Mouse (Mus musculus) embryonic facial prominence, embryonic 11.5 days (tissue): ENCODE data around the gene Gpr37l1. TPM values are rescaled to one million over a fixed set of nuclear protein-coding genes. Genes with fewer than 3 reads are reported as not detected.
"Not testable (repeated sequence)": the region's sequence is repeated elsewhere in the genome, so short reads cannot be mapped to it uniquely, and the experiment has no call there.

Experiments
- ATAC-seq: fragments of 200-750 bp; cut with Nextera tagmentation; replicated peaks from 2 replicates; pipeline ENCODE4 v1.8.0; 2017; ENCODE audit warnings: low read depth; ENCODE audit not compliant: insufficient number of reproducible peaks, low FRiP score, low TSS enrichment
- DNase-seq: peaks from one replicate; pipeline ENCODE4 v3.0.0-alpha.2; 2015; ENCODE audit warnings: low spot score
- H3K27ac ChIP-seq: fragments of 300-500 bp; sonication (generic); replicated peaks from 2 replicates; pipeline ENCODE4 v1.5.1; 2014; ENCODE audit warnings: mild to moderate bottlenecking, low read depth, low read length, control low read depth
- H3K27me3 ChIP-seq: fragments of 300-500 bp; sonication (generic); 2 replicates; pipeline ENCODE4 v1.6.1; 2014; ENCODE audit warnings: mild to moderate bottlenecking, low read length, moderate library complexity, mixed read lengths; ENCODE audit not compliant: control insufficient read depth, insufficient read depth
- H3K36me3 ChIP-seq: fragments of 300-500 bp; sonication (generic); replicated peaks from 2 replicates; pipeline ENCODE4 v1.6.1; 2014; ENCODE audit warnings: low read depth, mild to moderate bottlenecking, low read length, moderate library complexity, mixed read lengths; ENCODE audit not compliant: control insufficient read depth, insufficient read depth
- H3K4me1 ChIP-seq: fragments of 300-500 bp; sonication (generic); 2 replicates; pipeline ENCODE4 v1.6.1; 2014; ENCODE audit warnings: low read length, mixed read lengths; ENCODE audit not compliant: control insufficient read depth, insufficient read depth
- H3K4me2 ChIP-seq: fragments of 300-500 bp; sonication (generic); 2 replicates; pipeline ENCODE4 v1.6.1; 2014; ENCODE audit warnings: low read depth, mild to moderate bottlenecking, control low read depth, low read length, moderate library complexity
- H3K4me3 ChIP-seq: fragments of 300-500 bp; sonication (generic); 2 replicates; pipeline ENCODE4 v1.5.1; 2014; ENCODE audit warnings: low read depth, low read length, control low read depth
- H3K9ac ChIP-seq: fragments of 300-500 bp; sonication (generic); replicated peaks from 2 replicates; pipeline ENCODE4 v1.6.1; 2014; ENCODE audit warnings: mild to moderate bottlenecking, control low read depth, low read length
- H3K9me3 ChIP-seq: fragments of 300-500 bp; sonication (generic); replicated peaks from 2 replicates; pipeline ENCODE4 v1.6.1; 2016; ENCODE audit warnings: mild to moderate bottlenecking, low read length, inconsistent platforms, mixed read lengths; ENCODE audit not compliant: control insufficient read depth
- WGBS: fragments of 180-500 bp; shearing (Covaris S2); extraction: QIAGEN DNeasy Blood & Tissue Kit; methylation state at CpG from one replicate; pipeline ENCODE4 v1.1.7; 2014; 5-methylcytosine and 5-hydroxymethylcytosine counted together
- polyA plus RNA-seq: library from polyadenylated mRNA; unstranded; fragments of >200 nt; fragmentation: Nextera tagmentation; extraction: Ambion mirVana; gene quantifications from 2 replicates; pipeline ENCODE4 v1.2.1, GENCODE M21; 2014

Gpr37l1 gene
- polyA plus RNA-seq, 1 experiment from 2014 or later: not detected

GRCm38 (mm10) chr1:135200400-135200799, 32.9 kb upstream of the Gpr37l1 start:
- H3K27ac ChIP-seq: no peak overlapping the region
- no peak overlapping the region for H3K4me3 ChIP-seq
- H3K36me3 ChIP-seq: no peaks in the 10 kb centered on the region
- no peak for ATAC-seq
- no peaks in the 10 kb centered on the region for H3K9me3 ChIP-seq
- WGBS: 83% methylated on average over 4 of the region's 4 CpGs
- no peak overlapping the region for H3K4me2 ChIP-seq
- H3K27me3 ChIP-seq: no peaks in the 10 kb centered on the region
- H3K4me1 ChIP-seq: peaks cover 10% of the 10 kb centered on the region
- no peak overlapping the region for H3K9ac ChIP-seq
- DNase-seq: no peak

- Histone ChIP-seq H3K27me3 (no peaks in the 10 kb centered on the region), H3K9me3 (no peaks in the 10 kb centered on the region), H3K4me3 (0 out of 2 replicates have a peak overlapping the region, but pooled peaks have one; percentile 4), H3K9ac (peak overlapping the region; percentile 51), H3K4me2 (peak overlapping the region; percentile 35), H3K36me3 (no peaks in the 10 kb centered on the region), H3K4me1 (peaks cover 10% of the 10 kb centered on the region), H3K27ac (peak overlapping the region; percentile 32; the same call in 1 of the 2 replicates)
- peak; percentile 84 for ATAC-seq
- DNase-seq: peak; percentile 74
- 4% methylated on average over 21 of the region's 21 CpGs for WGBS
These were observed 31.7 kb upstream of the Gpr37l1 start for GRCm38 (mm10) chr1:135199014-135199819.

- 19% methylated on average over 5 of the region's 5 CpGs for WGBS
- no peak overlapping the region; the same call in 1 of the 2 replicates for H3K4me2 ChIP-seq
- ATAC-seq (no peak), DNase-seq (no peak)
- H3K9me3 ChIP-seq: no peaks in the 10 kb centered on the region
- H3K4me1 ChIP-seq: peaks cover 10% of the 10 kb centered on the region
- no peak overlapping the region for H3K9ac ChIP-seq
- H3K27me3 ChIP-seq: no peaks in the 10 kb centered on the region
- no peak overlapping the region for H3K27ac ChIP-seq
- H3K4me3 ChIP-seq: no peak overlapping the region
- no peaks in the 10 kb centered on the region for H3K36me3 ChIP-seq
These were observed 30.9 kb upstream of the Gpr37l1 start for GRCm38 (mm10) chr1:135198412-135198811.

GRCm38 (mm10) chr1:135195907-135196440, 28.5 kb upstream of the Gpr37l1 start:
- 87% methylated on average over 6 of the region's 6 CpGs for WGBS
- Histone ChIP-seq H3K27me3 (no peaks in the 10 kb centered on the region), H3K4me2 (no peak overlapping the region), H3K4me3 (no peak overlapping the region), H3K4me1 (peaks cover 10% of the 10 kb centered on the region), H3K36me3 (no peaks in the 10 kb centered on the region), H3K9ac (no peak overlapping the region), H3K27ac (no peak overlapping the region), H3K9me3 (no peaks in the 10 kb centered on the region)
- ATAC-seq (no peak), DNase-seq (no peak)

- H3K9ac ChIP-seq, H3K4me1 ChIP-seq, H3K27me3 ChIP-seq, H3K36me3 ChIP-seq, ATAC-seq, H3K27ac ChIP-seq, H3K4me3 ChIP-seq, H3K9me3 ChIP-seq, DNase-seq, H3K4me2 ChIP-seq: not testable (repeated sequence)
- WGBS: 88% methylated on average over 5 of the region's 5 CpGs
These were observed 26.9 kb upstream of the Gpr37l1 start for GRCm38 (mm10) chr1:135194335-135194734.

- WGBS: 87% methylated on average over 4 of the region's 4 CpGs
- DNase-seq (no peak), ATAC-seq (no peak)
- Histone ChIP-seq H3K36me3 (no peaks in the 10 kb centered on the region), H3K27ac (no peak overlapping the region), H3K27me3 (no peaks in the 10 kb centered on the region), H3K4me1 (no peaks in the 10 kb centered on the region), H3K4me3 (no peak overlapping the region), H3K9ac (no peak overlapping the region), H3K4me2 (no peak overlapping the region), H3K9me3 (no peaks in the 10 kb centered on the region)
These were observed 21.7 kb upstream of the Gpr37l1 start for GRCm38 (mm10) chr1:135189186-135189585.

GRCm38 (mm10) chr1:135188197-135188596, 20.7 kb upstream of the Gpr37l1 start:
- Histone ChIP-seq H3K4me1 (no peaks in the 10 kb centered on the region), H3K4me3 (no peak overlapping the region), H3K27me3 (no peaks in the 10 kb centered on the region), H3K4me2 (no peak overlapping the region), H3K9me3 (no peaks in the 10 kb centered on the region), H3K9ac (no peak overlapping the region), H3K27ac (no peak overlapping the region), H3K36me3 (no peaks in the 10 kb centered on the region)
- DNase-seq (no peak), ATAC-seq (no peak)
- 21% methylated on average over 3 of the region's 3 CpGs for WGBS

GRCm38 (mm10) chr1:135187016-135187415, 19.5 kb upstream of the Gpr37l1 start:
- not testable (repeated sequence) for ATAC-seq, H3K4me3 ChIP-seq, H3K36me3 ChIP-seq, H3K9ac ChIP-seq, H3K27me3 ChIP-seq, DNase-seq, H3K27ac ChIP-seq, H3K9me3 ChIP-seq, H3K4me1 ChIP-seq, H3K4me2 ChIP-seq
- 24% methylated on average over 2 of the region's 2 CpGs for WGBS
